Mouse (Mus musculus) megakaryocyte, embryonic 14.5 days (primary cell): ENCODE results near the gene AU021092. TPM values are rescaled to one million over a fixed set of nuclear protein-coding genes. Genes with fewer than 3 reads are reported as not detected.

ENCODE experiments used
- H3K27me3 ChIP-seq: replicated peaks from 2 replicates; pipeline ENCODE3; 2012; ENCODE audit warnings: inconsistent platforms
- H3K36me3 ChIP-seq: replicated peaks from 2 replicates; pipeline ENCODE3; 2012; ENCODE audit warnings: low read length, inconsistent platforms, mixed read lengths
- H3K4me1 ChIP-seq: 2 replicates; pipeline ENCODE4 v1.6.1; 2012; ENCODE audit warnings: inconsistent platforms
- H3K4me3 ChIP-seq: replicated peaks from 2 replicates; pipeline ENCODE3; 2012; ENCODE audit warnings: moderate library complexity, mild to moderate bottlenecking, inconsistent platforms
- H3K9me3 ChIP-seq: 2 replicates; pipeline ENCODE4 v1.6.1; 2012; ENCODE audit warnings: inconsistent platforms
- FLI1 ChIP-seq: IDR thresholded peaks from 2 replicates; pipeline ENCODE4 v1.6.1; 2012; ENCODE audit warnings: low read length, inconsistent platforms, mixed read lengths
- GATA1 ChIP-seq: IDR thresholded peaks from 3 replicates; pipeline ENCODE4 v1.6.1; 2012; ENCODE audit warnings: mixed read lengths, low read length, inconsistent platforms, borderline replicate concordance
- polyA plus RNA-seq: library from polyadenylated mRNA; stranded (reverse); fragments of >175 nt; gene quantifications from 2 replicates; pipeline ENCODE4 v1.2.3, GENCODE M21; 2012; ENCODE audit warnings: low replicate concordance; ENCODE audit not compliant: insufficient read depth

AU021092 gene
- polyA plus RNA-seq, 1 experiment: not detected

- H3K4me1 ChIP-seq: 0 out of 2 replicates have a peak, but pooled peaks cover 3% of the 10 kb centered on the region
These were observed 5.4 kb downstream of the AU021092 start for GRCm38 (mm10) chr16:5216686-5217085.

GRCm38 (mm10) chr16:5214126-5214525 is 8.0 kb downstream of the AU021092 start:
- H3K36me3 ChIP-seq: no peaks in the 10 kb centered on the region
- no peak overlapping the region for H3K4me3 ChIP-seq
- TF ChIP-seq GATA1 (no peak), FLI1 (no peak)
- H3K27me3 ChIP-seq: peaks cover 27% of the 10 kb centered on the region
- no peaks in the 10 kb centered on the region for H3K9me3 ChIP-seq
- peaks cover 6% of the 10 kb centered on the region for H3K4me1 ChIP-seq

More at GRCm38 (mm10) chr16:5216686-5217085, 5.4 kb downstream of the AU021092 start:
- TF ChIP-seq FLI1 (no peak), GATA1 (no peak)
- H3K4me3 ChIP-seq: no peak overlapping the region
- no peaks in the 10 kb centered on the region for H3K36me3 ChIP-seq
- peaks cover 41% of the 10 kb centered on the region for H3K27me3 ChIP-seq
- H3K9me3 ChIP-seq: no peaks in the 10 kb centered on the region

GRCm38 (mm10) chr16:5212150-5212549 is 9.9 kb downstream of the AU021092 start:
- TF ChIP-seq GATA1 (no peak), FLI1 (no peak)
- Histone ChIP-seq H3K4me3 (no peak overlapping the region), H3K4me1 (peaks cover 14% of the 10 kb centered on the region), H3K27me3 (peaks cover 13% of the 10 kb centered on the region), H3K36me3 (no peaks in the 10 kb centered on the region), H3K9me3 (no peaks in the 10 kb centered on the region)

- no peaks in the 10 kb centered on the region for H3K9me3 ChIP-seq
- H3K4me1 ChIP-seq: peaks cover 23% of the 10 kb centered on the region
- TF ChIP-seq FLI1 (no peak), GATA1 (no peak)
- peaks cover 4% of the 10 kb centered on the region for H3K27me3 ChIP-seq
- peak overlapping the region; percentile 38 for H3K4me3 ChIP-seq
- H3K36me3 ChIP-seq: no peaks in the 10 kb centered on the region
These were observed 11.7 kb downstream of the AU021092 start for GRCm38 (mm10) chr16:5210365-5210764.

- H3K9me3 ChIP-seq: no peaks in the 10 kb centered on the region
- TF ChIP-seq FLI1: no peak
- no peak for TF ChIP-seq GATA1
- H3K4me1 ChIP-seq: peaks cover 52% of the 10 kb centered on the region
- peak overlapping the region; percentile 50 for H3K4me3 ChIP-seq
- no peaks in the 10 kb centered on the region for H3K27me3 ChIP-seq
- H3K36me3 ChIP-seq: peaks cover 9% of the 10 kb centered on the region
These were observed 16.0 kb downstream of the AU021092 start for GRCm38 (mm10) chr16:5206051-5206450.

- H3K4me1 ChIP-seq: peaks cover 51% of the 10 kb centered on the region
- H3K9me3 ChIP-seq: no peaks in the 10 kb centered on the region
- H3K27me3 ChIP-seq: no peaks in the 10 kb centered on the region
- TF ChIP-seq FLI1 (no peak), GATA1 (no peak)
- H3K36me3 ChIP-seq: peaks cover 15% of the 10 kb centered on the region
- no peak overlapping the region for H3K4me3 ChIP-seq
These were observed 16.6 kb downstream of the AU021092 start for GRCm38 (mm10) chr16:5205431-5205970.

- Histone ChIP-seq H3K27me3 (no peaks in the 10 kb centered on the region), H3K9me3 (no peaks in the 10 kb centered on the region), H3K4me3 (peak within 1 kb of the TSS; percentile 99), H3K36me3 (peaks cover 31% of the 10 kb centered on the region), H3K4me1 (peaks cover 46% of the 10 kb centered on the region)
- no peak for TF ChIP-seq GATA1
- no peak for TF ChIP-seq FLI1
These were observed 18.2 kb downstream of the AU021092 start, which contains the start of gene Nagpa for GRCm38 (mm10) chr16:5203668-5204433. Gene Nagpa (minus strand): TSS chr16:5204012.

- H3K27me3 ChIP-seq: no peaks in the 10 kb centered on the region
- peaks cover 40% of the 10 kb centered on the region for H3K4me1 ChIP-seq
- TF ChIP-seq GATA1: no peak
- no peak for TF ChIP-seq FLI1
- H3K9me3 ChIP-seq: no peaks in the 10 kb centered on the region
- H3K4me3 ChIP-seq: peak overlapping the region; percentile 99
- peaks cover 38% of the 10 kb centered on the region for H3K36me3 ChIP-seq
These were observed 18.9 kb downstream of the AU021092 start for GRCm38 (mm10) chr16:5203200-5203599.

- Histone ChIP-seq H3K27me3 (no peaks in the 10 kb centered on the region), H3K4me3 (peak overlapping the region; percentile 99), H3K9me3 (no peaks in the 10 kb centered on the region), H3K36me3 (peaks cover 43% of the 10 kb centered on the region), H3K4me1 (peaks cover 38% of the 10 kb centered on the region)
- TF ChIP-seq GATA1: no peak
- no peak for TF ChIP-seq FLI1
These were observed 19.4 kb downstream of the AU021092 start for GRCm38 (mm10) chr16:5202681-5203080.

- peaks cover 50% of the 10 kb centered on the region for H3K36me3 ChIP-seq
- peaks cover 7% of the 10 kb centered on the region for H3K27me3 ChIP-seq
- no peak overlapping the region for H3K4me3 ChIP-seq
- peaks cover 10% of the 10 kb centered on the region for H3K4me1 ChIP-seq
- peaks cover 7% of the 10 kb centered on the region for H3K9me3 ChIP-seq
- TF ChIP-seq FLI1: no peak
- TF ChIP-seq GATA1: no peak
These were observed 27.0 kb downstream of the AU021092 start for GRCm38 (mm10) chr16:5195080-5195479.

GRCm38 (mm10) chr16:5186234-5186633 is 35.9 kb downstream of the AU021092 start:
- H3K36me3 ChIP-seq: no peaks in the 10 kb centered on the region
- no peak for TF ChIP-seq GATA1
- TF ChIP-seq FLI1: no peak
- no peak overlapping the region for H3K4me3 ChIP-seq

More at GRCm38 (mm10) chr16:5186234-5186633, 35.9 kb downstream of the AU021092 start:
- H3K27me3 ChIP-seq: peaks cover 50% of the 10 kb centered on the region
- peaks cover 11% of the 10 kb centered on the region for H3K4me1 ChIP-seq
- H3K9me3 ChIP-seq: no peaks in the 10 kb centered on the region
